Comparison of ENCODE assay signal across 20 mouse cellular contexts in genomic region chr14:29866455-29867275, GRCm38 (mm10).
DNase-seq lines count a peak whose midpoint lies in the region; ATAC-seq and TF ChIP-seq lines count a peak whose summit lies in the region.
"Had no signal": no experiment of that assay in that cellular context is flagged by ENCODE, and none has a peak within 500 bp of the region (broad histone marks: within the 10 kb centered on the region; RNA-seq: fewer than 3 reads in every experiment).

No protein-coding gene starts in this region.

- H3K9ac ChIP-seq in embryonic facial prominence, embryonic 15.5 days, result no peak overlapping the region
- no peak overlapping the region for H3K9ac ChIP-seq in stomach, embryonic 14.5 days (replicated peaks; ENCODE audit: low read depth, low read length)
- H3K9ac ChIP-seq in stomach, postnatal 0 days (ENCODE audit: low read length), result no peak overlapping the region
- H3K9ac ChIP-seq: embryonic facial prominence, embryonic 12.5 days; forebrain, embryonic 15.5 days; limb, embryonic 15.5 days; liver, embryonic 15.5 days; neural tube, embryonic 13.5 days had no signal

- no peaks in the 10 kb centered on the region for H3K36me3 ChIP-seq in embryonic facial prominence, embryonic 15.5 days
- no peaks in the 10 kb centered on the region for H3K36me3 ChIP-seq in embryonic facial prominence, embryonic 10.5 days (replicated peaks)
- H3K36me3 ChIP-seq in stomach, embryonic 14.5 days (ENCODE audit: control insufficient read depth, insufficient read depth, low read length), result no peaks in the 10 kb centered on the region
- H3K36me3 ChIP-seq in stomach, postnatal 0 days (ENCODE audit: control insufficient read depth, insufficient read depth, low read length), result no peaks in the 10 kb centered on the region
- H3K36me3 ChIP-seq: embryonic facial prominence, embryonic 12.5 days; forebrain, embryonic 15.5 days; limb, embryonic 15.5 days; liver, embryonic 15.5 days; neural tube, embryonic 13.5 days had no signal

- 74% methylated on average over 7 of the region's 7 CpGs for WGBS in embryonic facial prominence, embryonic 15.5 days
- WGBS in embryonic facial prominence, embryonic 10.5 days, result 84% methylated on average over 7 of the region's 7 CpGs
- WGBS in stomach, embryonic 14.5 days, result 70% methylated on average over 7 of the region's 7 CpGs
- WGBS in stomach, postnatal 0 days, result 67% methylated on average over 7 of the region's 7 CpGs

- intact Hi-C loops in left cerebral cortex, postnatal 10 days (cut with DNase I), result no loop called here

- no peak for ATAC-seq in embryonic facial prominence, embryonic 15.5 days (ENCODE audit: insufficient number of reproducible peaks, low FRiP score, low TSS enrichment, low read depth)
- ATAC-seq in stomach, embryonic 14.5 days (ENCODE audit: insufficient number of reproducible peaks, insufficient read depth, low FRiP score, low read depth), result no peak
- no peak for ATAC-seq in stomach, postnatal 0 days (ENCODE audit: low FRiP score, low TSS enrichment)
- ATAC-seq: forebrain, embryonic 15.5 days; hindbrain, embryonic 16.5 days had no signal

- H3K9me3 ChIP-seq in embryonic facial prominence, embryonic 15.5 days (replicated peaks), result no peaks in the 10 kb centered on the region
- no peaks in the 10 kb centered on the region for H3K9me3 ChIP-seq in embryonic facial prominence, embryonic 10.5 days
- no peaks in the 10 kb centered on the region for H3K9me3 ChIP-seq in stomach, embryonic 14.5 days (ENCODE audit: control insufficient read depth, low read depth, low read length)
- H3K9me3 ChIP-seq in stomach, postnatal 0 days (ENCODE audit: control insufficient read depth, low read length), result no peaks in the 10 kb centered on the region
- H3K9me3 ChIP-seq: embryonic facial prominence, embryonic 12.5 days; forebrain, embryonic 15.5 days; limb, embryonic 15.5 days; liver, embryonic 15.5 days; neural tube, embryonic 13.5 days had no signal

- no peak for TF ChIP-seq EP300 in stomach, postnatal 0 days (optimal IDR thresholded peaks at IDR 0.05)

- H3K4me3 ChIP-seq in embryonic facial prominence, embryonic 15.5 days (replicated peaks), result no peak overlapping the region
- H3K4me3 ChIP-seq in embryonic facial prominence, embryonic 10.5 days, result no peak overlapping the region
- no peak overlapping the region for H3K4me3 ChIP-seq in stomach, embryonic 14.5 days (ENCODE audit: low read depth, low read length)
- H3K4me3 ChIP-seq in stomach, postnatal 0 days (ENCODE audit: low read depth, low read length), result no peak overlapping the region
- H3K4me3 ChIP-seq: embryonic facial prominence, embryonic 12.5 days; forebrain, embryonic 15.5 days; limb, embryonic 15.5 days; liver, embryonic 15.5 days; megakaryocyte, embryonic 14.5 days; neural tube, embryonic 13.5 days had no signal

- H3K27ac ChIP-seq in embryonic facial prominence, embryonic 15.5 days (replicated peaks), result 0 out of 2 replicates have a peak overlapping the region, but pooled peaks have one; percentile 17
- no peak overlapping the region for H3K27ac ChIP-seq in embryonic facial prominence, embryonic 10.5 days (replicated peaks)
- 0 out of 2 replicates have a peak overlapping the region, but pooled peaks have one; percentile 30 for H3K27ac ChIP-seq in stomach, embryonic 14.5 days (ENCODE audit: low read length)
- H3K27ac ChIP-seq in stomach, postnatal 0 days (replicated peaks), result no peak overlapping the region
- H3K27ac ChIP-seq: embryonic facial prominence, embryonic 12.5 days; forebrain, embryonic 15.5 days; limb, embryonic 15.5 days; liver, embryonic 15.5 days; neural tube, embryonic 13.5 days had no signal

- H3K27me3 ChIP-seq in embryonic facial prominence, embryonic 15.5 days, result no peaks in the 10 kb centered on the region
- 0 out of 2 replicates have a peak, but pooled peaks cover 2% of the 10 kb centered on the region for H3K27me3 ChIP-seq in embryonic facial prominence, embryonic 10.5 days (replicated peaks; ENCODE audit: low read depth, poor library complexity, severe bottlenecking)
- H3K27me3 ChIP-seq in stomach, embryonic 14.5 days (ENCODE audit: control insufficient read depth, insufficient read depth, low read length), result 0 out of 2 replicates have a peak, but pooled peaks cover 6% of the 10 kb centered on the region
- H3K27me3 ChIP-seq in stomach, postnatal 0 days (ENCODE audit: control insufficient read depth, insufficient read depth, low read length), result no peaks in the 10 kb centered on the region
- H3K27me3 ChIP-seq: embryonic facial prominence, embryonic 12.5 days; forebrain, embryonic 15.5 days; limb, embryonic 15.5 days; liver, embryonic 15.5 days; neural tube, embryonic 13.5 days had no signal

- no peak for DNase-seq in embryonic facial prominence, embryonic 10.5 days (ENCODE audit: low spot score)
- peak; percentile 41 for DNase-seq in left cerebral cortex, adult 11 months (ENCODE audit: low spot score)
- no peak for DNase-seq in left cerebral cortex, postnatal 10 days (ENCODE audit: extremely low spot score in 1 of 2, low spot score in 2 of 2)
- DNase-seq in stomach, postnatal 0 days (ENCODE audit: low spot score), result no peak
- no peak for DNase-seq in ovary, adult 18-20 months (ENCODE audit: low spot score)
- DNase-seq: cerebellum, adult 8-10 months; gastrocnemius, postnatal 10 days; heart, adult 18-20 months; heart, postnatal 36 days; midbrain, embryonic 14.5 days; thymus, postnatal 36 days had no signal

- no peak overlapping the region for H3K4me2 ChIP-seq in embryonic facial prominence, embryonic 15.5 days (replicated peaks)
- H3K4me2 ChIP-seq in stomach, embryonic 14.5 days (replicated peaks; ENCODE audit: low read depth, low read length), result no peak overlapping the region
- H3K4me2 ChIP-seq in stomach, postnatal 0 days (replicated peaks; ENCODE audit: low read depth), result no peak overlapping the region
- H3K4me2 ChIP-seq: embryonic facial prominence, embryonic 12.5 days; forebrain, embryonic 15.5 days; limb, embryonic 15.5 days; liver, embryonic 15.5 days; neural tube, embryonic 13.5 days had no signal

- no peak for TF ChIP-seq CTCF in stomach, postnatal 0 days (IDR thresholded peaks at IDR 0.05; ENCODE audit: low read depth)

- H3K4me1 ChIP-seq in embryonic facial prominence, embryonic 15.5 days, result 0 out of 2 replicates have a peak, but pooled peaks cover 5% of the 10 kb centered on the region
- H3K4me1 ChIP-seq in embryonic facial prominence, embryonic 10.5 days, result peaks cover 16% of the 10 kb centered on the region
- no peaks in the 10 kb centered on the region for H3K4me1 ChIP-seq in stomach, embryonic 14.5 days (ENCODE audit: control insufficient read depth, insufficient read depth, low read length)
- no peaks in the 10 kb centered on the region for H3K4me1 ChIP-seq in stomach, postnatal 0 days (replicated peaks; ENCODE audit: control insufficient read depth, insufficient read depth)
- H3K4me1 ChIP-seq: embryonic facial prominence, embryonic 12.5 days; forebrain, embryonic 15.5 days; limb, embryonic 15.5 days; liver, embryonic 15.5 days; neural tube, embryonic 13.5 days had no signal

Comparison
In these comparisons a context has a peak if more than half of its experiments do, and no peak if none do; other contexts are left out.
1. H3K27ac ChIP-seq: peak in embryonic facial prominence, embryonic 15.5 days (single experiment) and stomach, embryonic 14.5 days (single experiment); none in embryonic facial prominence, embryonic 10.5 days (single experiment) and stomach, postnatal 0 days (single experiment).